Mouse (Mus musculus) embryonic stem cell, embryonic (primary cell): ENCODE measurements around the gene Nav2.

Source experiments
- CTCF ChIA-PET, 4 experiments: fragments of 300-600 bp in 2 of 4; fragments of 350-600 bp in 2 of 4; sonication (Branson Sonifier 250); formaldehyde crosslinking; loops; one replicate each; lab custom pipeline; 2022; ENCODE audit warnings: inconsistent platforms in 2 of 4; lab: Charles Lee
- POLR2A ChIA-PET, 4 experiments: fragments of 300-600 bp in 2 of 4; fragments of 350-600 bp in 2 of 4; sonication (Branson Sonifier 250); formaldehyde crosslinking; loops; one replicate each; lab custom pipeline; 2022; ENCODE audit warnings: antibody characterized with exemption in 4 of 4, inconsistent platforms in 1 of 4; lab: Charles Lee

Gene Nav2

GRCm38 (mm10) chr7:49485292-49485847 is 576.9 kb downstream of the Nav2 start:
- ChIA-PET CTCF (interaction anchor here (0.6 to 2.3 kb wide), 22 partner anchors 8 to 366 kb away, joined by 3 to 22 read pairs (median 4); no protein-coding TSS in a partner anchor), POLR2A (interaction anchor here in 3 of 4 experiments (0.6 to 1.5 kb wide), 4 partner anchors 9 to 292 kb away, joined by 3 to 4 read pairs (median 3); no protein-coding TSS in a partner anchor)

- CTCF ChIA-PET, result interaction anchor here in 2 of 4 experiments (0.7 to 1.6 kb wide), 2 partner anchors 9 to 31 kb away, joined by 3 read pairs; no protein-coding TSS in a partner anchor
- POLR2A ChIA-PET, result no interaction called here
Measured at GRCm38 (mm10) chr7:49487347-49487746, 578.8 kb downstream of the Nav2 start.

GRCm38 (mm10) chr7:49488493-49489087 is 580.1 kb downstream of the Nav2 start:
- POLR2A ChIA-PET, result no interaction called here
- CTCF ChIA-PET, result interaction anchor here in 1 of 4 experiments (1.6 kb wide), 1 partner anchor 11 kb away, joined by 3 read pairs; no protein-coding TSS in a partner anchor

GRCm38 (mm10) chr7:49490814-49491213 is 582.3 kb downstream of the Nav2 start:
- ChIA-PET POLR2A (no interaction called here), CTCF (interaction anchor here in 1 of 4 experiments (0.9 to 1.0 kb wide), 2 partner anchors 63 to 125 kb away, joined by 3 read pairs; no protein-coding TSS in a partner anchor)

DNA sequence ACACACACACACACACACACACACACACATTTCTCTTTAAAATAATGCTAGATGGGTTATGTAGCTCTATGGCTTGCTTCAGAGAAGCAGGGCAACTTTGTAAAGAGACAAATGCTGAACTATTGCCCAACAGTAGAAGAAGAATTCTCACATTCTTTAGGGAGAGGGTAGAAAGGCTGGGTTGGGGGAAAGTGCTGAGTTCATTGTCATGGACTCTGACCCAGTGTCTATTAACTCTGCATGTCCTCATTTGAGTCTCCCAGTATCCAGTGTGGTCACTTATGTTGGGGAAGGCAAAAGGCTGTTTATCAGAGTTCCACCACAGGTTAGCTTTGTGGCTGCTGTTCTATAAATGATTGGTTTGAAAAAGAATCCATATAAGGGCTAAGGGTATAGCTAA is 584.1 kb downstream of the Nav2 start:
- POLR2A ChIA-PET, result interaction anchor here in 1 of 4 experiments (0.5 to 2.0 kb wide), 5 partner anchors 9 to 270 kb away, joined by 3 to 7 read pairs (median 3); no protein-coding TSS in a partner anchor
- CTCF ChIA-PET, result interaction anchor here (0.6 to 3.2 kb wide), 73 partner anchors 8 to 484 kb away, joined by 3 to 35 read pairs (median 4); no protein-coding TSS in a partner anchor

- CTCF ChIA-PET, result interaction anchor here (0.6 to 3.2 kb wide), 83 partner anchors 8 to 594 kb away, joined by 3 to 35 read pairs (median 4); no protein-coding TSS in a partner anchor
- POLR2A ChIA-PET, result interaction anchor here in 1 of 4 experiments (1.1 to 2.0 kb wide), 3 partner anchors 9 to 269 kb away, joined by 3 to 7 read pairs (median 3); no protein-coding TSS in a partner anchor
Measured at GRCm38 (mm10) chr7:49493210-49493609, 584.7 kb downstream of the Nav2 start.

DNA sequence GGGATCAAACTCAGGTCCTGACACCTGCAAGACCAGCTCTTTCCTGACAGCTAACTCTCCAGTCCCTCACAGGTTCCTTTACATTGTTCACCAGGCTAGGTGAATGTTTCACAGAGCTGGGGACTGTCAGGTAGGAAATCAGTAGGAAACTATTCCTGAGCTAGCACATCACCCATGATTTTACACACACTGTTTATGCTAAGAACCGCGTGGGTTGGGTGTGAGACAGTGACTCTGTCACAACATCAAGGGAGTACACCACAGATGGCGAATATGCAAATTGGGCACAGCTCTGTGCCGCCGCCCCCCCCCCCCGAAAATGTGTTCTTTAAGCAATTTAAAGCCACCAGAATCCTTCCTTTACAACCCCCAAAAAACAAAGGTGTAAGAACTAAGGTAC is 586.1 kb downstream of the Nav2 start:
- POLR2A ChIA-PET, result interaction anchor here in 3 of 4 experiments (0.6 to 0.8 kb wide), 5 partner anchors 9 to 189 kb away, joined by 3 to 6 read pairs (median 4); no protein-coding TSS in a partner anchor
- CTCF ChIA-PET, result interaction anchor here (0.5 to 3.2 kb wide), 10 partner anchors 9 to 257 kb away, joined by 3 to 35 read pairs (median 6); no protein-coding TSS in a partner anchor

GRCm38 (mm10) chr7:49496111-49496510 is 587.6 kb downstream of the Nav2 start:
- ChIA-PET CTCF (interaction anchor here in 1 of 4 experiments (0.7 kb wide), 1 partner anchor 101 kb away, joined by 4 read pairs; no protein-coding TSS in a partner anchor), POLR2A (interaction anchor here in 1 of 4 experiments (0.7 kb wide), 1 partner anchor 20 kb away, joined by 3 read pairs; no protein-coding TSS in a partner anchor)

- ChIA-PET CTCF (interaction anchor here in 3 of 4 experiments (0.5 to 1.4 kb wide), 6 partner anchors 9 to 371 kb away, joined by 3 to 4 read pairs (median 3); no protein-coding TSS in a partner anchor), POLR2A (interaction anchor here in 1 of 4 experiments (0.6 kb wide), 1 partner anchor 28 kb away, joined by 3 read pairs; no protein-coding TSS in a partner anchor)
Measured at GRCm38 (mm10) chr7:49496766-49497425, 588.4 kb downstream of the Nav2 start.

- ChIA-PET POLR2A (interaction anchor here in 1 of 4 experiments (0.7 kb wide), 1 partner anchor 62 kb away, joined by 3 read pairs; no protein-coding TSS in a partner anchor), CTCF (interaction anchor here in 3 of 4 experiments (0.5 to 1.4 kb wide), 7 partner anchors 8 to 372 kb away, joined by 3 to 4 read pairs (median 3); no protein-coding TSS in a partner anchor)
Measured at GRCm38 (mm10) chr7:49497426-49497892, 588.9 kb downstream of the Nav2 start.

DNA sequence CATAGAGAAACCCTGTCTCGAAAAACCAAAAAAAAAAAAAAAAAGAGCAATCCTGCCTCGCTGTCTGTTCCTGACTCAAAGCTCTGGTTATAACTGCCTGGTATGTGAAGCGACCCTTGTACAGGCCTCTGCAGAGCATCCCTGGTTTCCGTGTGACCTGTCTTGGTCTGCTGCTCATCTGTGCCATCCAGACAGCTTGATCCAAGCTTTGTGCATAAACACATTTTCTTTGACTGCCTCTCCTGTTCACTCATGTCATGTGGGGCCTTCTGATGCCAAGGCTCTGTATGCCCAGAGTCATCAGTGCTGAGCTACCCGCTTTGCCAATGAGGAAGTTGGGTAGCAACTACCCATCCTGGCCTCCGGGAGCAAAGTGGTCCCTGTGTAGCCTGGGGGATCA is 591.1 kb downstream of the Nav2 start:
- POLR2A ChIA-PET, result no interaction called here
- CTCF ChIA-PET, result no interaction called here

GRCm38 (mm10) chr7:49500916-49501315 is 592.4 kb downstream of the Nav2 start:
- CTCF ChIA-PET, result interaction anchor here in 1 of 4 experiments (0.9 to 1.2 kb wide), 2 partner anchors 103 to 115 kb away, joined by 3 to 4 read pairs; no protein-coding TSS in a partner anchor
- POLR2A ChIA-PET, result interaction anchor here in 2 of 4 experiments (0.6 to 1.9 kb wide), 2 partner anchors 8 to 82 kb away, joined by 3 to 7 read pairs; no protein-coding TSS in a partner anchor

DNA sequence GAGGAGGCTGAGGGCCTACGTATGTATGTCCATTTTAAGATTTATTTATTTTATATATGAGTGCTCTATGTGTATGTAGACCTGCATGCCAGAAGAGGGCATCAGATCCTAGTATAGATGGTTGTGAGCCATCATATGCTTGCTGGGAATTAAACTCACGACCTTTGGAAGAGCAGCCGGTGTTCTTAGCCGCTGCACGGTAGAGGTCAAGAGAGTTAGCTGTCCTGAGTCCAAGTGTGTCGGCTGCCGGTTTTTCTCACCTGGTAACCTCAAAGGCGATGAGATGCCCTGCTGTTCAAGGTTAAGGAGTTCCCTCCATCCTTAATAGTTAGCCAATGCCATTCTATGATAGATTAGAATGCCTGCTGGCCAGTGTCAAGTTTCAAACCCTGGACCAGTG is 594.9 kb downstream of the Nav2 start:
- CTCF ChIA-PET, result interaction anchor here (0.6 to 5.2 kb wide), 4 partner anchors 10 to 47 kb away, joined by 3 to 35 read pairs (median 4); no protein-coding TSS in a partner anchor
- POLR2A ChIA-PET, result no interaction called here

DNA sequence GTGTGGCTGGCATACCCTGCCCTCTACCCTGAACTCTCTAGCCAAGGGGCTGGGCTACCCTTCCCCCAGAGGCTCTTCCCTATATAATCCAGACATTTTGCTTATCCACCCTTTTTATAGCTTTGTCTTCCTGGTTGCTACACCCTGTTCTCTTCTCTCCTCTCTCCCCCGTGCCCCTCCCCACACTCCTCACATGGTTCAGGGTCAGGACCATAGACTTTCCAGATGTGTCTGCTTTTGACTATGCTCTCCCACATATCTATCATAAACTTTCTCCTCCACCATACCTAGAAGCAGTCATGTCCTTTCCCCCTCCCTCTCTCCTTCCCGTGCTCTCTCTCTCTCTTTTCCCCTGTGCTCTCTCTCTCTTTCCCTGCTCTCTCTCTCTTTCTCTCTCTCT is 595.4 kb downstream of the Nav2 start:
- CTCF ChIA-PET, result interaction anchor here (0.6 to 5.2 kb wide), 4 partner anchors 10 to 47 kb away, joined by 3 to 35 read pairs (median 4); no protein-coding TSS in a partner anchor
- POLR2A ChIA-PET, result no interaction called here

- CTCF ChIA-PET, result interaction anchor here in 3 of 4 experiments (0.8 to 5.2 kb wide), 4 partner anchors 11 to 112 kb away, joined by 3 to 35 read pairs (median 4); no protein-coding TSS in a partner anchor
- POLR2A ChIA-PET, result interaction anchor here in 2 of 4 experiments (0.7 to 1.3 kb wide), 2 partner anchors 13 to 20 kb away, joined by 3 read pairs; no protein-coding TSS in a partner anchor
Measured at GRCm38 (mm10) chr7:49504297-49504696, 595.8 kb downstream of the Nav2 start.

DNA sequence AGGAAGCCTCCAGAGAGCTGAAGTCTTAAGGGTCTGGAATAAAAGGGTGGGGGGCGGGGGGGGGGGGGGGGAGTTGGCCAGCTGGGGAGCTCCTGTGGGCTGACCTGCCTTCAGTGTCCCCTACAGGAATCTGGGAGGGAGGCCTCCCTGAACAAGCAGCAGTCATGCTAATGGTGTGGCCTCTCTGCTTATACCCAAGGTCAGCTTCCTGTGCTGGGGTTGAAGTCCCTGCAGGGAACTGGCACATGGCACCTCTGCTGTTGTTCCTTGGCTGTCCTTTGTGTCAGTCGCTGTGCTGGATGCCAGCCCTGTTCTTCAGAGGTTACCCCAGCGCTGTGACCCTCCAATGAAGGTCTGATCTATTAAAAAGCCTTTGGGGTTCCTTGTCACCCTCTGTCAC is 596.5 kb downstream of the Nav2 start:
- ChIA-PET CTCF (interaction anchor here in 3 of 4 experiments (0.8 to 5.2 kb wide), 4 partner anchors 12 to 111 kb away, joined by 3 to 35 read pairs (median 8); no protein-coding TSS in a partner anchor), POLR2A (interaction anchor here in 2 of 4 experiments (0.7 to 1.3 kb wide), 2 partner anchors 12 to 20 kb away, joined by 3 read pairs; no protein-coding TSS in a partner anchor)

DNA sequence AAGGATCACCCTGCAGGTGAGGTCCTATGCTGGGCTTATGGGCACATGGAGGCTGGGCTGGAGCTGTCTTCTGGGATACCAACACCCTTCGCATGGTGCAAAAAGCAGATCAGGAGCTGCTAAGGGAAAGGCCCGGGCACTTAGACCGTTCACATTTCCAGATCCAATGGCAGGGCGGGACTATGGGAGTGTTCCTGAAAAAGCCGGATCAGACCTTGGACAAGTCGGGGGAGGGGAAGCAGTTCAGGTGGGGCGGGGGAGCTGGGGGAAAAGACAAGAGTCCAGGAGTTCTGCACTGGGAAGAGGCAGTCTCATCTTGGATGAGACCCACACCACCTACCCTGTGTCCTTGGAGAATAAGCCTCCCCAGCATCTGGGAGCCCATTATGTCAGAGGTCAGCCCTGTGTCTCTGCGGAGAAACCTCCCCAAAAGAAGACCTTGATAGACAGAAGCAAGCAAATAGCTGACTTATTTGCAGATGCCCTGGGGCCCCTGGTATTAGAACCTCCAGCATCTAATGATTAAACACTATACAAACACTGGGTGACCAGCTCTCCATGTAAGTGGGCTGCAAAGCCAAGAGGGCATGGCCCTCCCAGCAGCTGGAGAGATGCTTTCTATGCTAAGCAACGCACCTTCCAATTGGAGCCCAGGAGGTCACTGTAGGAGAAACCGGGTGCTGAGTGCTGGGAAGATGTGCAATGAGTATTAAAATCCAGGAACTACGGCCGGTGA is 597.7 kb downstream of the Nav2 start:
- CTCF ChIA-PET, result interaction anchor here (0.5 to 5.2 kb wide), 10 partner anchors 9 to 57 kb away, joined by 3 to 35 read pairs (median 4); no protein-coding TSS in a partner anchor
- POLR2A ChIA-PET, result interaction anchor here in 3 of 4 experiments (0.5 to 1.3 kb wide), 7 partner anchors 15 to 437 kb away, joined by 3 to 7 read pairs (median 4); no protein-coding TSS in a partner anchor
